Mouse (Mus musculus): ENCODE measurements around the gene AC131692.1.

DNA sequence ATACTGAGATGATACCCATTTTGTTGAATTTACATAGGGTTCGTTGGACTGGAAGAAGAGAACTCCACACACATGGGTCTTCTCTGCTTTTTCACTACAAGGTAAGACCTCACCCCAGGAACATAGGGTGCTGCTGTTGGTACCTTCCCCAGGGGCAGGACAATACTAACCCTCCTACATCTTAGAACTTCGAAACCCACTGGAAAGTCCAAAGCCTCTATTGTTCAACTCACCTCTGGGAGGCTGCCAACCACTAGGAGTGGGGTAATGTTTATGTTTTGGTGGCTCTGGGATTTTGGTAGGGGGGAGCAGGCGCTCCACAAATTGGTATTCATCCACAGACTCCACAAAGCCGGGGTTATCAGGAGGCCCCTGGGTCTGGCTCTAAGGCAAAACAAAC is 37.5 kb upstream of the AC131692.1 start:
- TF ChIP-seq POLR2A (IDR thresholded peaks at IDR 0.05; ENCODE audit: insufficient read depth, low read length) (no peak), CTCF (IDR thresholded peaks at IDR 0.05; ENCODE audit: low read depth, low read length) (no peak)

Measured in ES-Bruce4 (cell line).